Mouse (Mus musculus): ENCODE results near the gene Irf2bp1. TPM values are rescaled to one million over a fixed set of nuclear protein-coding genes. Genes with fewer than 3 reads are reported as not detected.

The Irf2bp1 gene
- polyA plus RNA-seq, 2 experiments, result 6.8 TPM

DNA sequence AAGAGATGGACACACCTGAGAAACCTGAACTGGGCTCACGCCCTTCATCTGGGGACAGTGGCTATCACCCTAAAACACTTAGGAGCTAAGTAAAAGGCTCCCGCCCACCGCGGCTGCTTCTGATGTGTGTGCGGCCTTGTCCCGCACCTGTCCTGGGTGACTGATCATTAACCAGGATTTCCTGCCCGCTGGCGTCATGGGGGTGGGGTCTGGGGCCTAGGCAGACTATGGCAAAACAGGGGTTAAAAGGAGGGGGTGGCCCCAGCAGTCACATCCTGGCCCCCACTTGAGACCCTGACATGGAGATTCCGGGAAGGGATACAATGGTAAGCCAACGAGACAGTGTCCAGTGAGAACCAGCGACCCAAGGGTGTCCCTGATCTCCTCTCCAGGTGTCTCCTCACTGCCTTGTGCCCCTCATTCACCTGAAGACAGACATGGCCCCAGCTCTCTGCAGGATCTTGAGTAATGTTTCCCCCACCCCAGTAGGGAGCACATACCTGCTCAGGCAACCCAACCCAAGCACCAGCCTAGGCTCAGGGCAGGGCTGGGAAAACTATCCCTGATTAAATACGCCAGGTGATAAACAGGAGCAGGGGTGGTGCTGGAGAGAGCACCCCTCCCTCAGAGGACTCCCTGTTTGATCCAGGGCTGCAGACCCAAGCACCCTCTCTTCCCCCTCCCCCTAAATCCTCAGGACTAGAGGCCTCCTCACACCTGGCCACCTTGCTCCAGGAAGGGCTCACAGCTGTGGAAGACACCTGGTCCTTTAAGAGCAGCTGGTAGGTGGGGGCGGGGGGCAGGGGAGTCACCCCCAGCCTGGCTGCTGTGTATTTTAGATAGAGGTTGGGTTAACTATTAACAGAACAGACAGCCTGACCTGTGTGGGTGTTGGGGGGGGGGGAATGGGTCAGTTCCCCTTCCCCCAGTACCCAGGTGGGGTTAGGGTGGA lies 3.5 kb downstream of the Irf2bp1 start:
- TF ChIP-seq EP300 (IDR thresholded peaks at IDR 0.05; ENCODE audit: low read depth) (no peak), CTCF (IDR thresholded peaks at IDR 0.05; ENCODE audit: low read depth) (no peak)
- Histone ChIP-seq H3K4me3 (ENCODE audit: insufficient read depth in 1 of 2, low read depth in 2 of 2, low read length in 2 of 2) (no peak overlapping the region), H3K9me3 (ENCODE audit: control insufficient read depth, low read length) (no peaks in the 10 kb centered on the region), H3K4me2 (ENCODE audit: low read depth) (peak overlapping the region; percentile 35), H3K27me3 (ENCODE audit: control insufficient read depth, insufficient read depth, low read length) (no peaks in the 10 kb centered on the region), H3K36me3 (replicated peaks; ENCODE audit: control insufficient read depth, insufficient read depth, low read depth) (no peaks in the 10 kb centered on the region), H3K4me1 (replicated peaks; ENCODE audit: control insufficient read depth in 2 of 2, insufficient read depth in 2 of 2, low read length in 1 of 2) (peaks cover 6 to 12% of the 10 kb centered on the region in 2 experiments; a peak in 3 of 4 replicates), H3K27ac (peak overlapping the region; percentile 31; the same call in 1 of the 2 replicates), H3K9ac (replicated peaks) (no peak overlapping the region)
- peak; percentile 7; the same call in 1 of the 2 replicates for ATAC-seq (ENCODE audit: insufficient read depth)
- DNase-seq (ENCODE audit: low read depth in 3 of 3, low spot score in 3 of 3), result no peak
- WGBS (ENCODE audit: insufficient replicate concordance), result 68% methylated on average over 13 of the region's 13 CpGs

DNA sequence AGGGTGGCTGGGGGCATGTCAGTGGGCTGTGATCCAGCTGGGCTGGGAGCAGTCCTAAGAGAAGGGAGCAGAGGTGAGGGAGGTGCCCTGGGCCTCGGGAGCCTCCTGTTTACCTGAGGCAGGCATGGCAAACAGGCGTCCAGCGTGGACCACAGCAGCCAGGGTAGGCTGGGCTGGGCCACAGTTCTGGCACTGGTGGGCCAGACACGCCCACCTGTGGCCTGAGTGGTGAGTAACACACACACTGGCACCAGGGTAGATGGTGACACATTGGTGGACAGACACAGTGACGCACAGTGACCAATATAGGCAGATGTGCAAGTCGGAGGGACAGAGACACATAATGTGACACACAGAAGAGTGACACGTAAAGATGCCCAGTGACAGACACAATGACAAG lies 6.7 kb downstream of the Irf2bp1 start:
- Histone ChIP-seq H3K27me3 (ENCODE audit: control insufficient read depth, insufficient read depth, low read length) (no peaks in the 10 kb centered on the region), H3K27ac (no peak overlapping the region), H3K9ac (replicated peaks) (no peak overlapping the region), H3K36me3 (replicated peaks; ENCODE audit: control insufficient read depth, insufficient read depth, low read depth) (no peaks in the 10 kb centered on the region), H3K4me2 (ENCODE audit: low read depth) (no peak overlapping the region), H3K4me1 (replicated peaks; ENCODE audit: control insufficient read depth in 2 of 2, insufficient read depth in 2 of 2, low read length in 1 of 2) (peaks cover 3 to 5% of the 10 kb centered on the region in 2 experiments; a peak in 2 of 4 replicates), H3K9me3 (ENCODE audit: control insufficient read depth, low read length) (no peaks in the 10 kb centered on the region), H3K4me3 (ENCODE audit: insufficient read depth in 1 of 2, low read depth in 2 of 2, low read length in 2 of 2) (no peak overlapping the region)
- WGBS (ENCODE audit: insufficient replicate concordance), result 59% methylated on average over 7 of the region's 7 CpGs
- no peak for DNase-seq (ENCODE audit: low read depth in 3 of 3, low spot score in 3 of 3)
- no peak for TF ChIP-seq CTCF (IDR thresholded peaks at IDR 0.05; ENCODE audit: low read depth)
- TF ChIP-seq EP300 (IDR thresholded peaks at IDR 0.05; ENCODE audit: low read depth), result no peak
- ATAC-seq (ENCODE audit: insufficient read depth), result no peak; the same call in 1 of the 2 replicates

- Histone ChIP-seq H3K4me1 (replicated peaks; ENCODE audit: control insufficient read depth in 2 of 2, insufficient read depth in 2 of 2, low read length in 1 of 2) (peaks cover 3 to 5% of the 10 kb centered on the region in 2 experiments; a peak in 1 of 4 replicates), H3K9ac (replicated peaks) (peak overlapping the region; percentile 44; the same call in 1 of the 2 replicates), H3K27me3 (ENCODE audit: control insufficient read depth, insufficient read depth, low read length) (no peaks in the 10 kb centered on the region), H3K9me3 (ENCODE audit: control insufficient read depth, low read length) (no peaks in the 10 kb centered on the region), H3K4me3 (ENCODE audit: insufficient read depth in 1 of 2, low read depth in 2 of 2, low read length in 2 of 2) (peak overlapping the region; percentile 1 to 26; a peak in 3 of 4 replicates), H3K4me2 (ENCODE audit: low read depth) (peak overlapping the region; percentile 61), H3K36me3 (replicated peaks; ENCODE audit: control insufficient read depth, insufficient read depth, low read depth) (no peaks in the 10 kb centered on the region), H3K27ac (no peak overlapping the region)
- ATAC-seq (ENCODE audit: insufficient read depth) (peak; percentile 32; the same call in 1 of the 2 replicates), DNase-seq (ENCODE audit: low read depth in 3 of 3, low spot score in 3 of 3) (no peak)
- no peak for TF ChIP-seq EP300 (IDR thresholded peaks at IDR 0.05; ENCODE audit: low read depth)
- no peak for TF ChIP-seq CTCF (IDR thresholded peaks at IDR 0.05; ENCODE audit: low read depth)
- WGBS (ENCODE audit: insufficient replicate concordance), result 2% methylated on average over 29 of the region's 31 CpGs
Observed at GRCm38 (mm10) chr7:19012025-19012621, 8.3 kb downstream of the Irf2bp1 start.

GRCm38 (mm10) chr7:19012882-19013281 lies 9.0 kb downstream of the Irf2bp1 start:
- no peak overlapping the region; the same call in 1 of the 2 replicates for H3K4me2 ChIP-seq (ENCODE audit: low read depth)
- H3K4me1 ChIP-seq (replicated peaks; ENCODE audit: control insufficient read depth in 2 of 2, insufficient read depth in 2 of 2, low read length in 1 of 2), result peaks cover 3 to 5% of the 10 kb centered on the region in 2 experiments; a peak in 1 of 4 replicates
- TF ChIP-seq CTCF (IDR thresholded peaks at IDR 0.05; ENCODE audit: low read depth) (no peak), EP300 (IDR thresholded peaks at IDR 0.05; ENCODE audit: low read depth) (no peak)
- H3K36me3 ChIP-seq (replicated peaks; ENCODE audit: control insufficient read depth, insufficient read depth, low read depth), result no peaks in the 10 kb centered on the region
- peak; percentile 47; the same call in 1 of the 2 replicates for ATAC-seq (ENCODE audit: insufficient read depth)
- no peaks in the 10 kb centered on the region for H3K27me3 ChIP-seq (ENCODE audit: control insufficient read depth, insufficient read depth, low read length)
- no peaks in the 10 kb centered on the region for H3K9me3 ChIP-seq (ENCODE audit: control insufficient read depth, low read length)
- no peak overlapping the region for H3K9ac ChIP-seq (replicated peaks)
- no peak for DNase-seq (ENCODE audit: low read depth in 3 of 3, low spot score in 3 of 3)
- no peak overlapping the region for H3K27ac ChIP-seq
- 35% methylated on average over 2 of the region's 2 CpGs for WGBS (ENCODE audit: insufficient replicate concordance)
- no peak overlapping the region for H3K4me3 ChIP-seq (ENCODE audit: insufficient read depth in 1 of 2, low read depth in 2 of 2, low read length in 2 of 2)

- no peak for DNase-seq (ENCODE audit: low read depth in 3 of 3, low spot score in 3 of 3)
- 62% methylated on average over 15 of the region's 15 CpGs for WGBS (ENCODE audit: insufficient replicate concordance)
Observed at GRCm38 (mm10) chr7:19014452-19014851, 10.6 kb downstream of the Irf2bp1 start.

More at GRCm38 (mm10) chr7:19014452-19014851, 10.6 kb downstream of the Irf2bp1 start:
- H3K4me2 ChIP-seq (ENCODE audit: low read depth), result no peak overlapping the region
- no peaks in the 10 kb centered on the region for H3K36me3 ChIP-seq (replicated peaks; ENCODE audit: control insufficient read depth, insufficient read depth, low read depth)
- H3K4me1 ChIP-seq (replicated peaks; ENCODE audit: control insufficient read depth in 2 of 2, insufficient read depth in 2 of 2, low read length in 1 of 2), result peaks cover 3 to 5% of the 10 kb centered on the region in 2 experiments; a peak in 1 of 4 replicates
- no peak for ATAC-seq (ENCODE audit: insufficient read depth)
- H3K27me3 ChIP-seq (ENCODE audit: control insufficient read depth, insufficient read depth, low read length), result no peaks in the 10 kb centered on the region
- H3K9ac ChIP-seq (replicated peaks), result no peak overlapping the region
- H3K9me3 ChIP-seq (ENCODE audit: control insufficient read depth, low read length), result no peaks in the 10 kb centered on the region
- no peak overlapping the region for H3K4me3 ChIP-seq (ENCODE audit: insufficient read depth in 1 of 2, low read depth in 2 of 2, low read length in 2 of 2)
- TF ChIP-seq EP300 (IDR thresholded peaks at IDR 0.05; ENCODE audit: low read depth) (no peak), CTCF (IDR thresholded peaks at IDR 0.05; ENCODE audit: low read depth) (peak; percentile 14; the same call in 1 of the 2 replicates)
- H3K27ac ChIP-seq, result no peak overlapping the region
